Mouse (Mus musculus): ENCODE results near the gene Rap1gap2. TPM values are rescaled to one million over a fixed set of nuclear protein-coding genes. Genes with fewer than 3 reads are reported as not detected.

The Rap1gap2 gene
- polyA plus RNA-seq, 1 experiment from 2014 or later: 1.3 TPM

GRCm38 (mm10) chr11:74472671-74473070 is 138.0 kb downstream of the Rap1gap2 start:
- Histone ChIP-seq H3K27me3 (ENCODE audit: control insufficient read depth, insufficient read depth, low read length) (no peaks in the 10 kb centered on the region), H3K4me3 (ENCODE audit: low read depth, low read length) (no peak overlapping the region), H3K9ac (ENCODE audit: low read length) (no peak overlapping the region), H3K36me3 (ENCODE audit: control insufficient read depth, insufficient read depth, low read length) (no peaks in the 10 kb centered on the region), H3K4me1 (replicated peaks; ENCODE audit: control insufficient read depth, insufficient read depth, low read length) (peaks cover 2% of the 10 kb centered on the region; the same call in 1 of the 2 replicates), H3K4me2 (ENCODE audit: low read depth, low read length, severe bottlenecking) (no peak overlapping the region), H3K27ac (ENCODE audit: low read depth, low read length) (no peak overlapping the region), H3K9me3 (ENCODE audit: control insufficient read depth, low read length) (no peaks in the 10 kb centered on the region)
- 80% methylated on average over 10 of the region's 10 CpGs for WGBS
- no peak for DNase-seq (ENCODE audit: low spot score)
- no peak for ATAC-seq (replicated peaks; ENCODE audit: low FRiP score)

- ATAC-seq (replicated peaks; ENCODE audit: low FRiP score): no peak
- Histone ChIP-seq H3K4me3 (ENCODE audit: low read depth, low read length) (no peak overlapping the region), H3K27ac (ENCODE audit: low read depth, low read length) (no peak overlapping the region), H3K4me2 (ENCODE audit: low read depth, low read length, severe bottlenecking) (no peak overlapping the region), H3K27me3 (ENCODE audit: control insufficient read depth, insufficient read depth, low read length) (no peaks in the 10 kb centered on the region), H3K36me3 (ENCODE audit: control insufficient read depth, insufficient read depth, low read length) (no peaks in the 10 kb centered on the region), H3K9me3 (ENCODE audit: control insufficient read depth, low read length) (no peaks in the 10 kb centered on the region), H3K4me1 (replicated peaks; ENCODE audit: control insufficient read depth, insufficient read depth, low read length) (peaks cover 2% of the 10 kb centered on the region; the same call in 1 of the 2 replicates), H3K9ac (ENCODE audit: low read length) (no peak overlapping the region)
- WGBS: 44% methylated on average over 6 of the region's 6 CpGs
- DNase-seq (ENCODE audit: low spot score): no peak
Observed at GRCm38 (mm10) chr11:74468195-74468594, 142.5 kb downstream of the Rap1gap2 start.

- no peak overlapping the region for H3K4me2 ChIP-seq (ENCODE audit: low read depth, low read length, severe bottlenecking)
- 47% methylated on average over 7 of the region's 7 CpGs for WGBS
- no peak overlapping the region for H3K9ac ChIP-seq (ENCODE audit: low read length)
- H3K4me3 ChIP-seq (ENCODE audit: low read depth, low read length): no peak overlapping the region
- no peak overlapping the region for H3K27ac ChIP-seq (ENCODE audit: low read depth, low read length)
- no peaks in the 10 kb centered on the region for H3K36me3 ChIP-seq (ENCODE audit: control insufficient read depth, insufficient read depth, low read length)
- peaks cover 2% of the 10 kb centered on the region; the same call in 1 of the 2 replicates for H3K4me1 ChIP-seq (replicated peaks; ENCODE audit: control insufficient read depth, insufficient read depth, low read length)
- no peaks in the 10 kb centered on the region for H3K9me3 ChIP-seq (ENCODE audit: control insufficient read depth, low read length)
- ATAC-seq (replicated peaks; ENCODE audit: low FRiP score) (no peak), DNase-seq (ENCODE audit: low spot score) (no peak)
- H3K27me3 ChIP-seq (ENCODE audit: control insufficient read depth, insufficient read depth, low read length): no peaks in the 10 kb centered on the region
Observed at GRCm38 (mm10) chr11:74465712-74466111, 145.0 kb downstream of the Rap1gap2 start.

- WGBS: 78% methylated on average over 10 of the region's 10 CpGs
- H3K4me3 ChIP-seq (ENCODE audit: low read depth, low read length): no peak overlapping the region
- no peak overlapping the region for H3K27ac ChIP-seq (ENCODE audit: low read depth, low read length)
- H3K9me3 ChIP-seq (ENCODE audit: control insufficient read depth, low read length): no peaks in the 10 kb centered on the region
- ATAC-seq (replicated peaks; ENCODE audit: low FRiP score): no peak
- H3K27me3 ChIP-seq (ENCODE audit: control insufficient read depth, insufficient read depth, low read length): no peaks in the 10 kb centered on the region
- no peaks in the 10 kb centered on the region for H3K36me3 ChIP-seq (ENCODE audit: control insufficient read depth, insufficient read depth, low read length)
- no peak overlapping the region for H3K4me2 ChIP-seq (ENCODE audit: low read depth, low read length, severe bottlenecking)
- peaks cover 2% of the 10 kb centered on the region; the same call in 1 of the 2 replicates for H3K4me1 ChIP-seq (replicated peaks; ENCODE audit: control insufficient read depth, insufficient read depth, low read length)
- no peak for DNase-seq (ENCODE audit: low spot score)
- no peak overlapping the region for H3K9ac ChIP-seq (ENCODE audit: low read length)
Observed at GRCm38 (mm10) chr11:74464181-74464977, 146.3 kb downstream of the Rap1gap2 start.

GRCm38 (mm10) chr11:74462651-74463050 is 148.1 kb downstream of the Rap1gap2 start:
- Histone ChIP-seq H3K4me3 (ENCODE audit: low read depth, low read length) (no peak overlapping the region), H3K27ac (ENCODE audit: low read depth, low read length) (no peak overlapping the region), H3K9me3 (ENCODE audit: control insufficient read depth, low read length) (no peaks in the 10 kb centered on the region), H3K4me1 (replicated peaks; ENCODE audit: control insufficient read depth, insufficient read depth, low read length) (no peaks in the 10 kb centered on the region), H3K36me3 (ENCODE audit: control insufficient read depth, insufficient read depth, low read length) (no peaks in the 10 kb centered on the region), H3K4me2 (ENCODE audit: low read depth, low read length, severe bottlenecking) (no peak overlapping the region), H3K9ac (ENCODE audit: low read length) (no peak overlapping the region), H3K27me3 (ENCODE audit: control insufficient read depth, insufficient read depth, low read length) (no peaks in the 10 kb centered on the region)
- DNase-seq (ENCODE audit: low spot score): no peak
- ATAC-seq (replicated peaks; ENCODE audit: low FRiP score): no peak
- 67% methylated on average over 2 of the region's 2 CpGs for WGBS

GRCm38 (mm10) chr11:74459651-74460050 is 151.1 kb downstream of the Rap1gap2 start:
- ATAC-seq (replicated peaks; ENCODE audit: low FRiP score) (no peak), DNase-seq (ENCODE audit: low spot score) (no peak)
- Histone ChIP-seq H3K9ac (ENCODE audit: low read length) (no peak overlapping the region), H3K4me3 (ENCODE audit: low read depth, low read length) (no peak overlapping the region), H3K4me1 (replicated peaks; ENCODE audit: control insufficient read depth, insufficient read depth, low read length) (no peaks in the 10 kb centered on the region), H3K9me3 (ENCODE audit: control insufficient read depth, low read length) (no peaks in the 10 kb centered on the region), H3K36me3 (ENCODE audit: control insufficient read depth, insufficient read depth, low read length) (no peaks in the 10 kb centered on the region), H3K4me2 (ENCODE audit: low read depth, low read length, severe bottlenecking) (no peak overlapping the region), H3K27ac (ENCODE audit: low read depth, low read length) (no peak overlapping the region), H3K27me3 (ENCODE audit: control insufficient read depth, insufficient read depth, low read length) (no peaks in the 10 kb centered on the region)
- 86% methylated on average over 8 of the region's 8 CpGs for WGBS

GRCm38 (mm10) chr11:74458400-74458799 is 152.3 kb downstream of the Rap1gap2 start:
- H3K4me3 ChIP-seq (ENCODE audit: low read depth, low read length): no peak overlapping the region
- H3K27ac ChIP-seq (ENCODE audit: low read depth, low read length): no peak overlapping the region
- no peak overlapping the region for H3K9ac ChIP-seq (ENCODE audit: low read length)
- 87% methylated on average over 3 of the region's 3 CpGs for WGBS
- no peaks in the 10 kb centered on the region for H3K27me3 ChIP-seq (ENCODE audit: control insufficient read depth, insufficient read depth, low read length)
- no peaks in the 10 kb centered on the region for H3K4me1 ChIP-seq (replicated peaks; ENCODE audit: control insufficient read depth, insufficient read depth, low read length)
- H3K36me3 ChIP-seq (ENCODE audit: control insufficient read depth, insufficient read depth, low read length): no peaks in the 10 kb centered on the region
- DNase-seq (ENCODE audit: low spot score) (no peak), ATAC-seq (replicated peaks; ENCODE audit: low FRiP score) (no peak)
- H3K4me2 ChIP-seq (ENCODE audit: low read depth, low read length, severe bottlenecking): no peak overlapping the region
- H3K9me3 ChIP-seq (ENCODE audit: control insufficient read depth, low read length): no peaks in the 10 kb centered on the region

GRCm38 (mm10) chr11:74457194-74457593 is 153.5 kb downstream of the Rap1gap2 start:
- no peaks in the 10 kb centered on the region for H3K4me1 ChIP-seq (replicated peaks; ENCODE audit: control insufficient read depth, insufficient read depth, low read length)
- H3K27me3 ChIP-seq (ENCODE audit: control insufficient read depth, insufficient read depth, low read length): no peaks in the 10 kb centered on the region
- H3K4me3 ChIP-seq (ENCODE audit: low read depth, low read length): no peak overlapping the region
- H3K9me3 ChIP-seq (ENCODE audit: control insufficient read depth, low read length): no peaks in the 10 kb centered on the region
- DNase-seq (ENCODE audit: low spot score) (no peak), ATAC-seq (replicated peaks; ENCODE audit: low FRiP score) (no peak)
- no peaks in the 10 kb centered on the region for H3K36me3 ChIP-seq (ENCODE audit: control insufficient read depth, insufficient read depth, low read length)
- H3K9ac ChIP-seq (ENCODE audit: low read length): no peak overlapping the region
- H3K4me2 ChIP-seq (ENCODE audit: low read depth, low read length, severe bottlenecking): no peak overlapping the region
- no peak overlapping the region for H3K27ac ChIP-seq (ENCODE audit: low read depth, low read length)
- WGBS: 64% methylated on average over 10 of the region's 10 CpGs

- Histone ChIP-seq H3K9ac (ENCODE audit: low read length) (no peak overlapping the region), H3K36me3 (ENCODE audit: control insufficient read depth, insufficient read depth, low read length) (no peaks in the 10 kb centered on the region), H3K27me3 (ENCODE audit: control insufficient read depth, insufficient read depth, low read length) (no peaks in the 10 kb centered on the region), H3K4me2 (ENCODE audit: low read depth, low read length, severe bottlenecking) (no peak overlapping the region), H3K4me1 (replicated peaks; ENCODE audit: control insufficient read depth, insufficient read depth, low read length) (no peaks in the 10 kb centered on the region), H3K9me3 (ENCODE audit: control insufficient read depth, low read length) (peaks cover 2% of the 10 kb centered on the region; the same call in 1 of the 2 replicates), H3K27ac (ENCODE audit: low read depth, low read length) (no peak overlapping the region), H3K4me3 (ENCODE audit: low read depth, low read length) (no peak overlapping the region)
- DNase-seq (ENCODE audit: low spot score) (no peak), ATAC-seq (replicated peaks; ENCODE audit: low FRiP score) (no peak)
- WGBS: 63% methylated on average over 4 of the region's 4 CpGs
Observed at GRCm38 (mm10) chr11:74448556-74448955, 162.2 kb downstream of the Rap1gap2 start.

Measured in forebrain, embryonic 11.5 days (tissue).